Mouse (Mus musculus): ENCODE data around the gene Prkar1a. TPM values are rescaled to one million over a fixed set of nuclear protein-coding genes. Genes with fewer than 3 reads are reported as not detected.

The Prkar1a gene
- polyA plus RNA-seq, 1 experiment, result 406 TPM

DNA sequence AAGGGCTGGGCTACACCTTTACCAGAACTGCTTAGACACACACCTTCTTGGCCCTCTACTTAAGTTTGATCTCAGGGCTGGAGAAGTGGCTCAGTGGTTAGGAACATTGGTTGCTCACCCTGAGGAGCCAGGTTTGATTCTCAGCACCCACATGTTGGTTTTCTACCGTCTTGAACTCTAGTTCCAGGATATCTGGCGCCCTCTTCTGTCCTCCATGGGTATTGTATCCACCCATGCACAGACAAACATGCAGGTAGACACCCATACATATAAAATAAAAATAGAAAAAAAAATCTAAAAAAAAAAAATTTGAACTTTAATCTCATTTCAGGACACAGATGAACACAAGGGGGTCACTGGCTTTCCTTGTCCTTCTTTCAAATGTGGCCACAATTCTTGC, 50.6 kb downstream of the Prkar1a start:
- Histone ChIP-seq H3K79me2 (ENCODE audit: control insufficient read depth, insufficient read depth) (peaks cover 35% of the 10 kb centered on the region), H3K36me3 (ENCODE audit: control insufficient read depth, insufficient read depth) (peaks cover 19% of the 10 kb centered on the region), H3K27me3 (ENCODE audit: control insufficient read depth, insufficient read depth, insufficient read length) (no peaks in the 10 kb centered on the region), H3ac (ENCODE audit: control insufficient read depth, insufficient read length) (no peak overlapping the region), H3K4me2 (ENCODE audit: low read depth) (no peak overlapping the region), H3K4me3 (no peak overlapping the region)
- TF ChIP-seq MAX (IDR thresholded peaks at IDR 0.05; ENCODE audit: low read depth) (no peak), E2F4 (IDR thresholded peaks at IDR 0.05; ENCODE audit: insufficient read depth) (no peak), TCF3 (IDR thresholded peaks at IDR 0.05; ENCODE audit: insufficient read length, low read depth) (no peak), MYOD1 (IDR thresholded peaks at IDR 0.05; ENCODE audit: control insufficient read depth in 1 of 3, insufficient read length in 2 of 3, low read depth in 2 of 3) (no peak), USF1 (IDR thresholded peaks at IDR 0.05; ENCODE audit: low read depth) (no peak), REST (IDR thresholded peaks at IDR 0.05; ENCODE audit: insufficient read depth, insufficient read length) (no peak), POLR2AphosphoS2 (IDR thresholded peaks at IDR 0.05; ENCODE audit: insufficient read length, low read depth) (no peak)

DNA sequence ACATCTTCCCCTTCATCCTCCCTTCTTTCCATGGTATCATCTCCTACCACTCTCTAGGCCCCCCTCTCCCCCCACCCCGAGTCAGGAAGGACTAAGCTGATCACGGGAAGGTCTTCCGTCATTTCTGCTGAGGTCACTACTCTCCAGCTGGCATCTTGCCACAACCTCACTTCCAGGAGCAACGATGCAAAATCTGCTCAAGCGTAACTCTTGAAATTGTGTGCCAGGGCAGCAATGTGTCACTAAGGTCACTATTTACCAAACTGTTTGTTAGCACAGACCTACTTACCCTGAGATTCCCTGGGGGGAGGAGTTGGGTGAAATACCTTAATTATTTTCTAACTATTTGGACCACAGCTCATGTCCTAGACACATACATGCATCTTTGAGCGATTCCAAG, 51.6 kb downstream of the Prkar1a start:
- Histone ChIP-seq H3K4me2 (ENCODE audit: low read depth) (no peak overlapping the region), H3ac (ENCODE audit: control insufficient read depth, insufficient read length) (no peak overlapping the region), H3K79me2 (ENCODE audit: control insufficient read depth, insufficient read depth) (peaks cover 40% of the 10 kb centered on the region), H3K36me3 (ENCODE audit: control insufficient read depth, insufficient read depth) (peaks cover 19% of the 10 kb centered on the region), H3K4me3 (no peak overlapping the region), H3K27me3 (ENCODE audit: control insufficient read depth, insufficient read depth, insufficient read length) (no peaks in the 10 kb centered on the region)
- TF ChIP-seq REST (IDR thresholded peaks at IDR 0.05; ENCODE audit: insufficient read depth, insufficient read length) (no peak), MAX (IDR thresholded peaks at IDR 0.05; ENCODE audit: low read depth) (no peak), TCF12 (IDR thresholded peaks at IDR 0.05; ENCODE audit: insufficient read depth, poor library complexity, severe bottlenecking) (no peak), CEBPB (IDR thresholded peaks at IDR 0.05; ENCODE audit: insufficient read depth, poor library complexity, severe bottlenecking) (no peak), MYOD1 (IDR thresholded peaks at IDR 0.05; ENCODE audit: control insufficient read depth in 1 of 3, insufficient read length in 2 of 3, low read depth in 2 of 3) (no peak), E2F4 (IDR thresholded peaks at IDR 0.05; ENCODE audit: insufficient read depth) (no peak), SRF (IDR thresholded peaks at IDR 0.05; ENCODE audit: control insufficient read depth, insufficient read length, low read depth) (no peak), TCF3 (IDR thresholded peaks at IDR 0.05; ENCODE audit: insufficient read length, low read depth) (no peak), POLR2A (IDR thresholded peaks at IDR 0.05; ENCODE audit: insufficient read length, low read depth) (no peak), MYOG (IDR thresholded peaks at IDR 0.05; ENCODE audit: control insufficient read depth in 1 of 3, insufficient read depth in 1 of 3, insufficient read length in 2 of 3, low read depth in 2 of 3) (no peak)

DNA sequence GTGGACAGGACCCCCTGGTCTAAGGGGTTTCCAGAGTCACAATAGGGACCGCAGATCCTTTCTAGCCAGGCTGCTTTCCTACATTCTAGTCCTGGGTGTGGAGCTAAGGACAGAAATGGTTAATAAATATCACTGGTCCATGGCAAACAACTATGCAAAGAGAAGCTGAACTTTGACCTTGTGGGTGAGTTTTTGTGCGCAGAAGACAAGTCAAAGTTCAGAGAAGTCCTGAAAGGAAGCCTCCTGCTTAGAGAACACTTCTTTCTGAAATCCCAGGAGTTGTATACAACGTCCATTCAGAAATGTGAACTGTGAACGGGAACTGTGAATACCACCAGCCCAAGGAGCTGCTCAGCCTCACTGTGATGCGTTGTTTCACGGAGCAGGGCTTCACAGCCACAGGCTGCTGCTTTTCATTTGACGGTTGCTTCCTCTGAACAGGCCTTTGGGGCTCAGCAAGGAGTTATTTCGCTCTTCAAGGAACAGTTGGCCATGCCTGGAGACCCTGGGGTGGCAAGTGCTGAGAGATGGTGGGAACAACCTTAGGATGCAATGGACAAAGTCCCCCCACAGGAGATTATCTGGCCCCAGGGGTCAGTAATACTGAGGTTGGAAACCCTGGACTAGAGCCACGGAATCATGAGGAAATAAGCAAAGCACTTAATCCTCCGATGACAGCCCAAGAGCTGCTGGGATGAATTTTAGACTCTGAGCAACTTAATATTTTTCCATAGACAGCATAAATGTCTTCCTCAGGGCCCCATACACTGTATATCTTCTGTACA, 53.0 kb downstream of the Prkar1a start:
- no peak overlapping the region for H3K4me3 ChIP-seq
- H3K79me2 ChIP-seq (ENCODE audit: control insufficient read depth, insufficient read depth), result peaks cover 50% of the 10 kb centered on the region

DNA sequence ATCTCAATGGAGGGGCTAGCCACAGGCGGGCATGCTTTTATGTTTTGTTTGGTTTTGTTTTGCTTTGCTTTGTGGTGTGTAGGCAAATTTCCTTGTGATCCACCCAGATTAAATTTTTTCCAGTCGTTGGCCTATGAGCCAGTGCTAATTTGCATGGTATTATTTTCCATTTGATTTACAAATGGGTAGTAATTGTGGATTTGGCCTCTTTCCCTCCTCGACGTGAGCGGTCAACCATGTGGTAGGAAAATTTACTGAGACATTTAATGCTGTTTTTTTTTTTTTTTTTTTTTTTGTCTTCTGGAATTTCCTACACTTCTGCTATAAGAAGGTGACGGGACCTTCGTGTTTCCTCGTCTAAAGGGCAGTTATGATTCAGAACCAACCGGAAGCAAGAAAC, 54.6 kb downstream of the Prkar1a start:
- TF ChIP-seq MAX (IDR thresholded peaks at IDR 0.05; ENCODE audit: low read depth), result no peak
- TF ChIP-seq SRF (IDR thresholded peaks at IDR 0.05; ENCODE audit: control insufficient read depth, insufficient read length, low read depth), result no peak
- TF ChIP-seq USF1 (IDR thresholded peaks at IDR 0.05; ENCODE audit: low read depth), result no peak
- no peak for TF ChIP-seq POLR2AphosphoS2 (IDR thresholded peaks at IDR 0.05; ENCODE audit: insufficient read length, low read depth)
- TF ChIP-seq E2F4 (IDR thresholded peaks at IDR 0.05; ENCODE audit: insufficient read depth), result no peak
- TF ChIP-seq TCF12 (IDR thresholded peaks at IDR 0.05; ENCODE audit: insufficient read depth, poor library complexity, severe bottlenecking), result no peak
- TF ChIP-seq POLR2A (IDR thresholded peaks at IDR 0.05; ENCODE audit: insufficient read length, low read depth), result no peak
- no peak for TF ChIP-seq MYOD1 (IDR thresholded peaks at IDR 0.05; ENCODE audit: control insufficient read depth in 1 of 3, insufficient read length in 2 of 3, low read depth in 2 of 3)
- no peak for TF ChIP-seq MYOG (IDR thresholded peaks at IDR 0.05; ENCODE audit: control insufficient read depth in 1 of 3, insufficient read depth in 1 of 3, insufficient read length in 2 of 3, low read depth in 2 of 3)
- Histone ChIP-seq H3K27me3 (ENCODE audit: control insufficient read depth, insufficient read depth, insufficient read length) (no peaks in the 10 kb centered on the region), H3ac (ENCODE audit: control insufficient read depth, insufficient read length) (no peak overlapping the region), H3K4me3 (no peak overlapping the region), H3K4me2 (ENCODE audit: low read depth) (no peak overlapping the region), H3K36me3 (ENCODE audit: control insufficient read depth, insufficient read depth) (peaks cover 15% of the 10 kb centered on the region), H3K79me2 (ENCODE audit: control insufficient read depth, insufficient read depth) (peaks cover 62% of the 10 kb centered on the region)

More for the DNA sequence above, 53.0 kb downstream of the Prkar1a start:
- TF ChIP-seq POLR2A (IDR thresholded peaks at IDR 0.05; ENCODE audit: insufficient read length, low read depth) (no peak), MAX (IDR thresholded peaks at IDR 0.05; ENCODE audit: low read depth) (no peak), MYOD1 (IDR thresholded peaks at IDR 0.05; ENCODE audit: control insufficient read depth in 1 of 3, insufficient read length in 2 of 3, low read depth in 2 of 3) (no peak), SRF (IDR thresholded peaks at IDR 0.05; ENCODE audit: control insufficient read depth, insufficient read length, low read depth) (no peak)
- peaks cover 19% of the 10 kb centered on the region for H3K36me3 ChIP-seq (ENCODE audit: control insufficient read depth, insufficient read depth)
- no peaks in the 10 kb centered on the region for H3K27me3 ChIP-seq (ENCODE audit: control insufficient read depth, insufficient read depth, insufficient read length)
- no peak overlapping the region for H3ac ChIP-seq (ENCODE audit: control insufficient read depth, insufficient read length)
- H3K4me2 ChIP-seq (ENCODE audit: low read depth), result no peak overlapping the region
